In genomic region chr2:18673766-18674165, GRCm38 (mm10) we compare ENCODE assay signal across 10 mouse cellular contexts. TPM values are rescaled to one million over a fixed set of nuclear protein-coding genes. Genes with fewer than 3 reads are reported as not detected.
DNase-seq lines count a peak whose midpoint lies in the region; ATAC-seq and TF ChIP-seq lines count a peak whose summit lies in the region.
"Had no signal": no experiment of that assay in that cellular context is flagged by ENCODE, and none has a peak within 500 bp of the region (broad histone marks: within the 10 kb centered on the region; RNA-seq: fewer than 3 reads in every experiment).

No protein-coding gene starts in this region.

- TF ChIP-seq RAD21 in CH12.LX (IDR thresholded peaks at IDR 0.05; ENCODE audit: low read depth, low read length): no peak

- H3K79me2 ChIP-seq in CH12.LX (replicated peaks; ENCODE audit: control insufficient read depth, extremely low read depth, insufficient read depth, poor library complexity, severe bottlenecking): peaks cover 10% of the 10 kb centered on the region

- no peak for DNase-seq in heart, embryonic 10.5 days (ENCODE audit: low spot score)
- no peak for DNase-seq in liver, postnatal 0 days
- DNase-seq in CH12.LX (ENCODE audit: extremely low read depth): no peak
- DNase-seq in thymus, postnatal 36 days: no peak
- DNase-seq in embryo, embryonic 11 days: no peak
- DNase-seq: heart, postnatal 36 days had no signal

- TF ChIP-seq CTCF in liver, postnatal 0 days (IDR thresholded peaks at IDR 0.05; ENCODE audit: low read depth): no peak
- no peak for TF ChIP-seq CTCF in CH12.LX (conservative IDR thresholded peaks at IDR 0.05 in 1 of 2, IDR thresholded peaks at IDR 0.05 in 1 of 2; ENCODE audit: low read depth in 2 of 2, low read length in 2 of 2)
- TF ChIP-seq CTCF in embryonic fibroblast, embryonic 13.5 days (IDR thresholded peaks at IDR 0.05; ENCODE audit: borderline replicate concordance, insufficient read depth, low read length): no peak

- in situ Hi-C loops in CH12.LX (cut with MboI; ENCODE audit: low pct_ligation_motif_present, low pct_unique_long_range_greater_than_20kb, low sequenced_read_pairs): no loop called here

- no peak for TF ChIP-seq POLR2A in CH12.LX (IDR thresholded peaks at IDR 0.05; ENCODE audit: low read depth, low read length)
- TF ChIP-seq POLR2A in embryonic fibroblast, embryonic 13.5 days (IDR thresholded peaks at IDR 0.05; ENCODE audit: low read depth, low read length): no peak

- 64% methylated on average over 4 of the region's 4 CpGs for WGBS in heart, embryonic 13.5 days
- WGBS in heart, embryonic 10.5 days: 36% methylated on average over 4 of the region's 4 CpGs
- 74% methylated on average over 4 of the region's 4 CpGs for WGBS in liver, postnatal 0 days (ENCODE audit: insufficient replicate concordance)
- 61% methylated on average over 4 of the region's 4 CpGs for WGBS in liver, embryonic 12.5 days (ENCODE audit: insufficient replicate concordance)

- H3K9ac ChIP-seq in heart, embryonic 13.5 days: no peak overlapping the region
- no peak overlapping the region for H3K9ac ChIP-seq in liver, postnatal 0 days (replicated peaks)
- no peak overlapping the region for H3K9ac ChIP-seq in liver, embryonic 12.5 days
- peak overlapping the region; percentile 77 for H3K9ac ChIP-seq in CH12.LX (ENCODE audit: insufficient read depth, low read depth)

- H3K4me1 ChIP-seq in heart, embryonic 13.5 days: peaks cover 24% of the 10 kb centered on the region
- H3K4me1 ChIP-seq in heart, embryonic 10.5 days: peaks cover 6% of the 10 kb centered on the region; the same call in 1 of the 2 replicates
- peaks cover 3% of the 10 kb centered on the region; the same call in 1 of the 2 replicates for H3K4me1 ChIP-seq in liver, postnatal 0 days (ENCODE audit: insufficient read depth)
- H3K4me1 ChIP-seq in liver, embryonic 12.5 days: peaks cover 36% of the 10 kb centered on the region
- peaks cover 0 to 21% of the 10 kb centered on the region in 2 experiments; a peak in 2 of 4 replicates for H3K4me1 ChIP-seq in CH12.LX (ENCODE audit: control insufficient read depth in 1 of 2, insufficient read depth in 2 of 2)
- H3K4me1 ChIP-seq in embryonic fibroblast, embryonic 13.5 days (ENCODE audit: control insufficient read depth, insufficient read depth, low read length): peaks cover 4% of the 10 kb centered on the region; the same call in 1 of the 2 replicates

- no peak overlapping the region for H3K27ac ChIP-seq in heart, embryonic 13.5 days (replicated peaks)
- no peak overlapping the region for H3K27ac ChIP-seq in heart, embryonic 10.5 days
- no peak overlapping the region for H3K27ac ChIP-seq in liver, postnatal 0 days (ENCODE audit: low read depth)
- H3K27ac ChIP-seq in liver, embryonic 12.5 days: no peak overlapping the region
- H3K27ac ChIP-seq in CH12.LX (ENCODE audit: insufficient read depth, low read depth): no peak overlapping the region
- no peak overlapping the region for H3K27ac ChIP-seq in embryonic fibroblast, embryonic 13.5 days (ENCODE audit: insufficient read depth, low read length)
- H3K27ac ChIP-seq: liver, embryonic 14.5 days had no signal

- dilution Hi-C loops in CH12.LX (cut with MboI; ENCODE audit: extremely low pct_ligation_motif_present, extremely low pct_unique_long_range_greater_than_20kb, low sequenced_read_pairs): no loop called here

- TF ChIP-seq EP300 in liver, postnatal 0 days (IDR thresholded peaks at IDR 0.05; ENCODE audit: low read depth): no peak
- no peak for TF ChIP-seq EP300 in CH12.LX (IDR thresholded peaks at IDR 0.05; ENCODE audit: low read length)

- H3K36me3 ChIP-seq in heart, embryonic 13.5 days: 0 out of 2 replicates have a peak, but pooled peaks cover 2% of the 10 kb centered on the region
- H3K36me3 ChIP-seq in heart, embryonic 10.5 days: no peaks in the 10 kb centered on the region
- H3K36me3 ChIP-seq in liver, postnatal 0 days (replicated peaks; ENCODE audit: insufficient read depth, low read length): peaks cover 4% of the 10 kb centered on the region; the same call in 1 of the 2 replicates
- H3K36me3 ChIP-seq in liver, embryonic 12.5 days: no peaks in the 10 kb centered on the region
- peaks cover 0 to 5% of the 10 kb centered on the region in 2 experiments for H3K36me3 ChIP-seq in CH12.LX (replicated peaks in 1 of 2; ENCODE audit: control insufficient read depth in 1 of 2, insufficient read depth in 1 of 2, low read length in 1 of 2)

- no peak overlapping the region; the same call in 1 of the 2 replicates for H3K4me3 ChIP-seq in heart, embryonic 13.5 days
- no peak overlapping the region for H3K4me3 ChIP-seq in heart, embryonic 10.5 days
- no peak overlapping the region for H3K4me3 ChIP-seq in liver, postnatal 0 days (ENCODE audit: low read depth, low read length)
- no peak overlapping the region for H3K4me3 ChIP-seq in liver, embryonic 12.5 days
- H3K4me3 ChIP-seq in CH12.LX (replicated peaks in 1 of 3; ENCODE audit: low read depth in 2 of 3, low read length in 2 of 3, poor library complexity in 1 of 3): peak overlapping the region in 1 of 3 experiments; percentile 80
- peak overlapping the region; percentile 16 for H3K4me3 ChIP-seq in embryonic fibroblast, embryonic 13.5 days (ENCODE audit: insufficient read depth, low read length)

- no peaks in the 10 kb centered on the region for H3K9me3 ChIP-seq in heart, embryonic 13.5 days
- H3K9me3 ChIP-seq in heart, embryonic 10.5 days: no peaks in the 10 kb centered on the region
- no peaks in the 10 kb centered on the region for H3K9me3 ChIP-seq in liver, postnatal 0 days (ENCODE audit: low read length)
- H3K9me3 ChIP-seq in liver, embryonic 12.5 days (replicated peaks): no peaks in the 10 kb centered on the region
- no peaks in the 10 kb centered on the region for H3K9me3 ChIP-seq in CH12.LX (replicated peaks; ENCODE audit: low read length)

- ATAC-seq in heart, embryonic 13.5 days (ENCODE audit: extremely low read depth, insufficient number of reproducible peaks, low FRiP score, low TSS enrichment): no peak
- ATAC-seq in liver, postnatal 0 days: no peak
- ATAC-seq in liver, embryonic 12.5 days: no peak

- peaks cover 21% of the 10 kb centered on the region for H3K27me3 ChIP-seq in heart, embryonic 13.5 days (replicated peaks)
- peaks cover 48% of the 10 kb centered on the region for H3K27me3 ChIP-seq in heart, embryonic 10.5 days (ENCODE audit: insufficient read depth, poor library complexity, severe bottlenecking)
- H3K27me3 ChIP-seq in liver, postnatal 0 days (ENCODE audit: insufficient read depth, low read length): peaks cover 15% of the 10 kb centered on the region
- H3K27me3 ChIP-seq in liver, embryonic 12.5 days (replicated peaks): peaks cover 46% of the 10 kb centered on the region
- H3K27me3 ChIP-seq in CH12.LX (replicated peaks): peaks cover 18% of the 10 kb centered on the region

- H3K4me2 ChIP-seq in heart, embryonic 13.5 days: peak overlapping the region; percentile 73
- H3K4me2 ChIP-seq in liver, postnatal 0 days (ENCODE audit: low read depth, low read length): peak overlapping the region; percentile 87; the same call in 1 of the 2 replicates
- no peak overlapping the region; the same call in 1 of the 2 replicates for H3K4me2 ChIP-seq in liver, embryonic 12.5 days
- peak overlapping the region; percentile 67 for H3K4me2 ChIP-seq in CH12.LX (ENCODE audit: insufficient read depth, low read depth, poor library complexity, severe bottlenecking)

TF ChIP-seq in CH12.LX, 34 proteins besides CTCF, POLR2A, EP300 and RAD21:
- no peak for TF ChIP-seq USF1 (IDR thresholded peaks at IDR 0.05; ENCODE audit: low read depth, low read length)
TF ChIP-seq in CH12.LX: peak in this region for 0.

RNA-seq across cellular contexts. Expression of gene Commd3, which starts 1.6 kb away (rescaled TPM):
- polyA plus RNA-seq in heart, embryonic 13.5 days (2015; fragmentation: Nextera tagmentation; extraction: Ambion mirVana): 164 and 184 TPM in 2 replicates
- polyA plus RNA-seq in heart, embryonic 10.5 days (2016; fragmentation: Nextera tagmentation; extraction: Ambion mirVana): 106 and 113 TPM in 2 replicates
- 115 and 127 TPM in 2 replicates for polyA plus RNA-seq in liver, postnatal 0 days (2015; fragmentation: Nextera tagmentation; extraction: Ambion mirVana)
- 102 TPM in 2 replicates for polyA plus RNA-seq in liver, embryonic 12.5 days (2016; fragmentation: Nextera tagmentation; extraction: Ambion mirVana)
- 114 and 116 TPM in 2 replicates for total RNA-seq in CH12.LX (2012; rRNA removed)
- total RNA-seq in CH12.LX (2014; rRNA removed): 183 and 204 TPM in 2 replicates
- polyA plus RNA-seq in CH12.LX (2012; ENCODE audit: insufficient read length, low read depth): 149 and 159 TPM in 2 replicates
- polyA plus RNA-seq in embryonic fibroblast, embryonic 13.5 days (2011; ENCODE audit: insufficient read length, low read depth, missing spikeins): 290 TPM in 2 replicates

RNA-seq across cellular contexts. Expression of gene Bmi1, which starts 3.1 kb away (rescaled TPM):
- polyA plus RNA-seq in heart, embryonic 13.5 days (2015; fragmentation: Nextera tagmentation; extraction: Ambion mirVana): 11.5 and 12.8 TPM in 2 replicates
- polyA plus RNA-seq in heart, embryonic 10.5 days (2016; fragmentation: Nextera tagmentation; extraction: Ambion mirVana): 10.0 and 16.0 TPM in 2 replicates
- 5.1 and 5.7 TPM in 2 replicates for polyA plus RNA-seq in liver, postnatal 0 days (2015; fragmentation: Nextera tagmentation; extraction: Ambion mirVana)
- 9.5 and 9.7 TPM in 2 replicates for polyA plus RNA-seq in liver, embryonic 12.5 days (2016; fragmentation: Nextera tagmentation; extraction: Ambion mirVana)
- 38.6 and 50.0 TPM in 2 replicates for total RNA-seq in CH12.LX (2012; rRNA removed)
- total RNA-seq in CH12.LX (2014; rRNA removed): 87.0 and 95.4 TPM in 2 replicates
- 44.8 and 51.0 TPM in 2 replicates for polyA plus RNA-seq in CH12.LX (2012; ENCODE audit: insufficient read length, low read depth)
- 58.7 and 82.9 TPM in 2 replicates for polyA plus RNA-seq in embryonic fibroblast, embryonic 13.5 days (2011; ENCODE audit: insufficient read length, low read depth, missing spikeins)

RNA-seq across cellular contexts. Expression of gene Spag6, which starts 20.1 kb away (rescaled TPM):
- 0.17 TPM in 1 of 2 replicates, not detected in the other for polyA plus RNA-seq in heart, embryonic 13.5 days (2015; fragmentation: Nextera tagmentation; extraction: Ambion mirVana)
- polyA plus RNA-seq in heart, embryonic 10.5 days (2016; fragmentation: Nextera tagmentation; extraction: Ambion mirVana): not detected in 2 replicates
- not detected in 2 replicates for polyA plus RNA-seq in liver, postnatal 0 days (2015; fragmentation: Nextera tagmentation; extraction: Ambion mirVana)
- polyA plus RNA-seq in liver, embryonic 12.5 days (2016; fragmentation: Nextera tagmentation; extraction: Ambion mirVana): not detected in 2 replicates
- 0.34 and 0.63 TPM in 2 replicates for total RNA-seq in CH12.LX (2012; rRNA removed)
- total RNA-seq in CH12.LX (2014; rRNA removed): 0.45 TPM in 1 of 2 replicates, not detected in the other
- polyA plus RNA-seq in CH12.LX (2012; ENCODE audit: insufficient read length, low read depth): not detected in 2 replicates
- polyA plus RNA-seq in embryonic fibroblast, embryonic 13.5 days (2011; ENCODE audit: insufficient read length, low read depth, missing spikeins): 0.60 TPM in 1 of 2 replicates, not detected in the other
- polyA plus RNA-seq: liver, embryonic 14.5 days had no signal
